Comparison of ENCODE assay signal across 11 mouse cellular contexts in genomic region chr17:73918944-73919381, GRCm38 (mm10). TPM values are rescaled to one million over a fixed set of nuclear protein-coding genes. Genes with fewer than 3 reads are reported as not detected.
A peak's percentile ranks its signal among the peaks of the same experiment; 100 is the strongest.
DNase-seq lines count a peak whose midpoint lies in the region; ATAC-seq and TF ChIP-seq lines count a peak whose summit lies in the region.
"Had no signal": no experiment of that assay in that cellular context is flagged by ENCODE, and none has a peak within 500 bp of the region (broad histone marks: within the 10 kb centered on the region; RNA-seq: fewer than 3 reads in every experiment).

No protein-coding gene starts in this region.

- H3K4me3 ChIP-seq in lung, postnatal 0 days (ENCODE audit: low read depth, low read length) = no peak overlapping the region
- no peak overlapping the region for H3K4me3 ChIP-seq in neural tube, embryonic 14.5 days (ENCODE audit: low read depth, low read length)
- H3K4me3 ChIP-seq: erythroblast, embryonic 14.5 days; midbrain, embryonic 12.5 days had no signal

- no peaks in the 10 kb centered on the region for H3K4me1 ChIP-seq in lung, postnatal 0 days (ENCODE audit: insufficient read depth, low read depth, low read length)
- no peaks in the 10 kb centered on the region for H3K4me1 ChIP-seq in neural tube, embryonic 14.5 days (ENCODE audit: control insufficient read depth, insufficient read depth, low read length)
- H3K4me1 ChIP-seq: midbrain, embryonic 12.5 days had no signal

- peak; percentile 49 for ATAC-seq in lung, postnatal 0 days
- ATAC-seq in neural tube, embryonic 14.5 days (ENCODE audit: low read depth) = peak; percentile 11; the same call in 1 of the 2 replicates
- ATAC-seq in activated CD4-positive, CD25-positive, alpha-beta regulatory T cell, adult 4 months = no peak

- no peak overlapping the region for H3K4me2 ChIP-seq in lung, postnatal 0 days (replicated peaks; ENCODE audit: low read depth, low read length)
- no peak overlapping the region for H3K4me2 ChIP-seq in neural tube, embryonic 14.5 days (ENCODE audit: low read depth, low read length)
- H3K4me2 ChIP-seq: midbrain, embryonic 12.5 days had no signal

- peaks cover 15% of the 10 kb centered on the region for H3K36me3 ChIP-seq in lung, postnatal 0 days (ENCODE audit: insufficient read depth, low read length)
- H3K36me3 ChIP-seq in neural tube, embryonic 14.5 days (ENCODE audit: control insufficient read depth, insufficient read depth, low read length) = no peaks in the 10 kb centered on the region
- H3K36me3 ChIP-seq: midbrain, embryonic 12.5 days had no signal

- H3K27me3 ChIP-seq in lung, postnatal 0 days (replicated peaks; ENCODE audit: insufficient read depth, low read length) = no peaks in the 10 kb centered on the region
- H3K27me3 ChIP-seq in neural tube, embryonic 14.5 days (ENCODE audit: control insufficient read depth, insufficient read depth, low read length) = no peaks in the 10 kb centered on the region
- H3K27me3 ChIP-seq: midbrain, embryonic 12.5 days had no signal

- no peak overlapping the region for H3K27ac ChIP-seq in lung, postnatal 0 days (ENCODE audit: low read length)
- no peak overlapping the region for H3K27ac ChIP-seq in neural tube, embryonic 14.5 days (ENCODE audit: low read depth, low read length)
- H3K27ac ChIP-seq: midbrain, embryonic 12.5 days had no signal

- no peak for DNase-seq in lung, postnatal 0 days (ENCODE audit: low spot score)
- DNase-seq in lung, postnatal 4 days = no peak
- peak; percentile 45 for DNase-seq in cerebellum, adult 9-10 months
- peak; percentile 14 for DNase-seq in kidney, adult 18-20 months
- DNase-seq in T-cell, adult 2 months (ENCODE audit: low spot score) = no peak
- DNase-seq in layer of hippocampus, adult 11-12 months (ENCODE audit: low spot score) = no peak
- DNase-seq: thymus, adult 2 months had no signal

- 44% methylated on average over 7 of the region's 7 CpGs for WGBS in lung, postnatal 0 days
- 61% methylated on average over 7 of the region's 7 CpGs for WGBS in neural tube, embryonic 14.5 days

- TF ChIP-seq EP300 in lung, postnatal 0 days (IDR thresholded peaks at IDR 0.05) = no peak

- TF ChIP-seq CTCF in lung, postnatal 0 days (IDR thresholded peaks at IDR 0.05) = no peak

- H3K9ac ChIP-seq in lung, postnatal 0 days (replicated peaks; ENCODE audit: low read depth) = no peak overlapping the region
- no peak overlapping the region for H3K9ac ChIP-seq in neural tube, embryonic 14.5 days (replicated peaks; ENCODE audit: low read depth, low read length)
- H3K9ac ChIP-seq: midbrain, embryonic 12.5 days had no signal

- H3K9me3 ChIP-seq in lung, postnatal 0 days (ENCODE audit: low read length) = no peaks in the 10 kb centered on the region
- no peaks in the 10 kb centered on the region for H3K9me3 ChIP-seq in neural tube, embryonic 14.5 days (ENCODE audit: control insufficient read depth, low read length)
- H3K9me3 ChIP-seq: midbrain, embryonic 12.5 days had no signal

RNA-seq across cellular contexts. Expression of gene Xdh, which starts 31.0 kb away (rescaled TPM):
- 27.8 and 34.0 TPM in 2 replicates for polyA plus RNA-seq in lung, postnatal 0 days (2015; fragmentation: Nextera tagmentation; extraction: Ambion mirVana)
- polyA plus RNA-seq in neural tube, embryonic 14.5 days (2014; fragmentation: Nextera tagmentation; extraction: Ambion mirVana) = 0.09 and 0.42 TPM in 2 replicates
- 10 to 100 TPM; 19.1 to 39.8 TPM for polyA plus RNA-seq in activated CD4-positive, CD25-positive, alpha-beta regulatory T cell, adult 4 months (2017; shearing (Covaris generic))

Comparison
In these comparisons a context has a peak if more than half of its experiments do, and no peak if none do; other contexts are left out.
1. DNase-seq: peak in cerebellum, adult 9-10 months (single experiment) and kidney, adult 18-20 months (single experiment); none in lung, postnatal 0 days (single experiment), lung, postnatal 4 days (0 of 2), T-cell, adult 2 months (single experiment) and layer of hippocampus, adult 11-12 months (single experiment).
2. RNA of gene Xdh, which starts 31.0 kb away (polyA plus RNA-seq): 19.1 to 39.8 TPM in activated CD4-positive, CD25-positive, alpha-beta regulatory T cell, adult 4 months and 27.8 to 34.0 TPM in lung, postnatal 0 days; 0.09 to 0.42 TPM in neural tube, embryonic 14.5 days; every median in the first group is over 10 times any median in the second.